Mouse (Mus musculus) cerebellum, adult 11 months (tissue): ENCODE measurements around the gene Nrxn3.
A peak's percentile ranks its signal among the peaks of the same experiment; 100 is the strongest.

Experiments
- DNase-seq: peaks from one replicate; pipeline ENCODE4 v3.0.0; 2022

Nrxn3 gene

DNA sequence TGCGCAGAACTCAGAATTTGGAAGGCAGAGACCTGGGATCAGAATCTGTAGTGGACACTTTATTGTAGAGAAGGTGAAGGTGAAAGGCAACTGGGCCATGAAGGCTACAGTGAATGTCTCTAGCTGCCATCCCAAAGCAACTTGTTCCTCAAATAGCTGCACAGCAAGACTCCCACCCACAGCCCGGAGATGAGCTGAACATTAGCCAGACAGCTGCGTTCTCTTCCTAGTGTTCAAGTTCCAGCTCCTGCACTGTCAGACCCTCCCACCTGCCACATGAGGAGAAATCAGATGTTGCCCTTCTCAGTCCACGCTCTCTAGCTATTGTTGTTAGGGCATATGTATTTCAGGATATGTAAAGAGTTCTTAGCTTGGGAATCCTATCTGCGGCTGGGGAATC lies 94.2 kb downstream of the Nrxn3 start:
- no peak for DNase-seq

DNA sequence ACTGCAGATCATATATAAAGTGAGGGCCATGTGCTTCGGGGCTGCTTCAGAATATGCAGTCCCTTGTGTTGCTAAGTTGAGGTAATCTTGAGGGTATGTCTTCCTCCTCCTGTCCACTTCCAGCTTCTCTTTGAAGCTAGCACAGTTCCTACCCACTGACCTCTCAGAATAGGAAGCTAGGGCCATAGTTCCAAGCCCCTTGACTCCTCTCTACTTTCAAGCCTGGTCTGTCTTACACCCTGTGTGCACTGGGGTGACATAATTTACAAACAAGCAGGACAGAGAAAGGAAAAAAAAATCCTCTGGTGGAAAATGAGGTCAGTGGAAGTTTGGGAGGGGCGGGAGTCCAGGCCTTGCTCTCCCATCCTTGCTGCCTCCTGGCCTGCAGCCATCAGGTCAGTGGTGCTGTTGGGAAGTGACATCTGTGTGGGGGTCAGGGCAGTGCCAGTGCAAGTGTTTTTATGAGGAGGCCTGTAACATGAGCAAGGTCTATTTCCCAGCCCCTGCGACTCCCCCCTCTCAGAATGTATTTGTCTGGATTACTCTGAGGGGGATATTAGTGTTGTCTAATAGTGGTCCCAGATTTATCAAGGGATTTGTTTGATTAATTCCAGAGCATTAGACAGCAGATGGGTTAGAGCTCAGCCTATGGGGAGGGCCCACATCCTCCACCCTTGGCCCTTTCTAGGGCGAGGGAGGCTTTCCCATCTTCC lies 96.1 kb downstream of the Nrxn3 start:
- peak; percentile 5 for DNase-seq

DNA sequence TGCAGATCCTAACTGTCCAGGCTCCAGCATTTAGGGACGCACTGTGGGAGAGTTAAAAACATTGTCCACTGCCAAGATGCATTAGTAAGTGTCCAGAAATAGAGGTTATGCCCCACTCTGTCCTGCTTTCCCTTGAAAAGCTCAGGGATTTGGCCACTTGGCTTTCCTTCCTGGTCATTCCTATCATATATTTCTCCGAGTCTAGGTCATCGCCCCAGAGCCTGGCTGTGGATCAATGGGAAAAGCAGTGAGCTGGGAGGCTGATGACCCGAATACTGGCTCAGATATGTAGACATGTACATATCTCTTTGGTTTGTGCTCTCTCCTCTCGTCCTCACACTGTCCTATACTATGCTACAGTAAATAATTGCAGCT lies 96.6 kb downstream of the Nrxn3 start:
- DNase-seq, result no peak

DNA sequence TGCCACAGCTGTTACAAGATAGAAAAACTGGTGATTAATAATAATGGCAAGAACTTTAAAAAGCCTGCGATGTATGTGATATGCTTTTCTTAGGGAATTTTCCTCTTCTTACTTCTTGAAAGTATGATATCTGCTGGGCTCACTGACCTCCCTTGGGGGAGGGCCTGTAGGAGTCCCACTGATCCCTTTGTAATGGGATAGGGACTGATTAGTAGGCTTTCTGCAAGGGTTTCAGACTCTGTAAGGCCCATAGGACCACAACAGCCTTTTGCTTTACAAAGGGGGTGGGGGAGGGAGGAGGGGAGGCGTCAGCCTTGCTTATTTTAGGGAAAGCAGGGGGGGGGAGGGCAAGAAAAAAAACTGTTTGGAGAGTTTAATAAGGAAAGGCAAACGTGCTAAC lies 97.5 kb downstream of the Nrxn3 start:
- no peak for DNase-seq

DNA sequence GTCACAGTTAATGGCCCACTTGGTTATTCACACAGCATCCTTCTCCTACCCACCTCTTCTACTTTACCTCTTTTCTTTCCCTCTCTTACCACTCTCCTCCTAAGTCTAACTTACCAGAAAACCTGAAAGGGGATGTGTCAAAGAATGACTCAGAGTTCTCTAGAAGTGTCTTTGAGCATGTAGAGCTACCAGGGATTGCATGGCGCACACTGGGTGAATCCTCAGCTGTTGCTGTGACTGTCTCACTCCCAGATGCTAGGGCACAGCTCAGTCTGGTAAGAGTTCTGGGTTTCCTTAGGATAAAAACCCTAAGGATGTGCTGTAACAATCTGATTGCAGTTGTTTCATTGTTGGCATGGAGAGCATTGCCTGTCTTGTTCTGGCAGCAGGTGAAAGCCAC lies 108.2 kb downstream of the Nrxn3 start:
- DNase-seq, result no peak

DNA sequence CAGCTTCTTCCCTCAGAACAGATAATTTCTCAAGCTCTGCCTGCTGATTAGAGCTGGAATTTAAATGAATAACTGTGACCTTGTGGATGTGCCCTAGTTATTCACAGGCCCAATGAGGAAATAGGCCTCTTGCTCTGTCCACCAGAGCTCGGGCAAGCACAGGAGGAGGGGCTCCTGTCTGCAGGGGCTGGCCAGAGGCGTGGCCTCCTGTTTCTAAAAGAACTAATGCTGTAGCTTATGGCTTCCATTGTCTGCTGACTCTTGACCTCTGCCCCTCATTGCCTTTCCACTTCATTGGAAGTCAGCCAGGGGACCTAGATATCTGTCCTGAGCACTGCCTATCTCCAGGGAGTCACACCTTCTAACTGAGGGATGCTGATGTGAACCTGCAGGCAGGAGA lies 113.1 kb downstream of the Nrxn3 start:
- no peak for DNase-seq

DNA sequence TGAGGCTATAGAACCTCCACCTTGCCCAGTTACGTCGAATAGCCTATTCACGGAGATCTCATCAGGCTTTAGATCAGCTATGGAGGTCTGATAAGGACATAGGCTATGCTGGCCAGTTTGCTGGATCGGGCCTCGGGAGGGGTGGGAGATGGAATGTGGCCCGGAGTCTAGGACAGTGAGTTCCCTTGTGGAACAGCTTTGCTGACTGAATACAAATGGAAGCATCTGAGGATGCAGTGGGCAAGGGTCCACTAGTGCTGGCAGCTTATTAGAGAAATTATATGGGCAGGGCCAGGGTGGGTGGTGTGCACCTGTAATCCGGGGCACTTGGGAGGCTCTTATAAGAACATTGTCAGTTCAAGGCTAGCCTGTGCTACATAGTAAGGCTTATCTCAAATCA lies 117.0 kb downstream of the Nrxn3 start:
- no peak for DNase-seq

DNA sequence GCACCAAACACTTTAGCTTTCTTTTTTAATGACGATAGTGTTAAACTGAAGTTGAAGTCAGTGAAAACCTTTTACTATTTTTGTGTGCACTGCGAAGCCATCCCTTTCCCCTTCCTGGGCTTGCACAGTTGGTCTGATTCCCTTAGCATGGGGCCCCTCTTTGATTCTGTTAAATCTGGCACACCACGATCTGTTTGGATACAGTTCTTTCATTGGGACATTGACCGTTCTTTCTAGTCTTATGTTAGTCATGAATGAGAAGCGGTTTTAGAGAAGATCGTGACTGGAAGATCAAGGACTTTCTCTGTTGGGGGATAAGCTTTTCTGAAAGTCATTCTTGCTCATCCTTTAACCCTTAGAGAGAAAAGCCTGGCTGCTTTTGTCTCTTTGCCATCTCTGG lies 118.7 kb downstream of the Nrxn3 start:
- no peak for DNase-seq

DNA sequence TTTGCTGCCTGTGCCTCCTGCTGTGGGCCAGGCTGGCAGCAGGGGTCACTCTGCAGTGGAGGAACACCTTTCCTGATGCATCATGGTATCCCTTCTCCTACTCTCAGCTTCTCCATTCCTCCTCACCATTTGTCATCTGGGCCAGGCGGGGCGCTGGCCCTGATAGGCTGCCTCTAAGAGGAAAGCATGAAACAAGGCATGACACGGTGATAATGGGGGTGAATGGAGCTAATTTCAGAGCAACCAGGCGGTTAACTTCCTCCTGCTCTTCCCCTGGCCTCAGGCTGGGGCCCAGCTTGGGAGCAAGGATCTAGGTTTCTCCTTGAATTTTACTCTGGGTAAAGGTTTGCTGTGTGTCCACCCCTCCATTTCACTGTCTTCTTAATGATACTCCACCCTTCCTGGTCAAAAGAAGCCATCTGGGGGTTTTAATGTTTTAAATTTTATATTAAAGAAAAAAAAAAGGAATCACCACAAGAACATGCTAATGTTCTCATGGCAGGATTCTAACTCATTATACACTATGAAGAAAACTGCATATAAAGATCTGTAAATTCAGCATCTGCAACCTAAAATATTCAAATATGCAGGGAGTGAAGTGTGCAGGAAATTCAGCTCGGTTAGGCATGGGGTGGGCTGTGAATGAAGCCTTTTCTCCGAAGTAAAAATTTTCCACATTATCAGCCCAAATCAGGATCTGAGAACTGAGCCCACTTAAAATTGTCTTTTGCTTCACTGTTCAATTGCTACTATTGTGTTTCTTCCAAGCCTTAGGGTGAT lies 127.9 kb downstream of the Nrxn3 start:
- no peak for DNase-seq

DNA sequence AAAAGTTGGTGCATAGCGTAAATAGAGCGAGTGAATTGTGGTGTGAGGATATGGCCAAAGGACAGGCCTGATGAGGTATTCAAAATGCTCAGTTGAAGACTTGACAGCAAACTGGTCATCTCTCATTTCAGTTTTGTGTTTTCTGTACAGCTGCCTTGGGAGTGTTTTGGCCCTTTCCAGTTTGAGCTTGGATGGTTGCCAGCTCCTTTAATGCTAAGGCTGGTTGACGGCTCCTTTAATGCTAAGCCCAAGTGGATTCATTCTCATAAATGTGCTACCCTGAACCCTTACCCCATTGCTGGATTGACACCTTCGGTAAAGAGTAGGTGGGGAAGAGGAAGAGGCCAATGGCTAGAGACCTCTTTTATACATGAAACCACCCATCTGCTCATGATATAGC lies 131.4 kb downstream of the Nrxn3 start:
- DNase-seq, result no peak

DNA sequence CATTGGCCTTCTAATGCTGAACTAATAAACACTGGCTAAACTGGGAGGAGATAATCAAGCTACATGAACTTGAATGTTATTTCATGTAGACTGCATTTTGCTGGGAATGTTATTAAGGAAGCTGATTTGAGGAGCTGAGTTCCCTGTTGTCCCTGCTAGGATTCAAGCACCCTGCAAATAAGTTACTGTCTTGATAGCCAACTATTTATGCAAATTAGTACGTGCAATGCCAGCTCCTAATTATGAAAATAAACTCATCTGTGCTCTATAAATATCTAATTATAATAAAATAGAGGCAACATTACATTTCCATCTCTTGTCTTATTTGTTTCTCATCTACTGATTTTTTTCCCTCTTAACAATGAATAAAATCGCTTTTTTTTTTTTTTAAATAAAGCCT lies 135.0 kb downstream of the Nrxn3 start:
- no peak for DNase-seq

DNA sequence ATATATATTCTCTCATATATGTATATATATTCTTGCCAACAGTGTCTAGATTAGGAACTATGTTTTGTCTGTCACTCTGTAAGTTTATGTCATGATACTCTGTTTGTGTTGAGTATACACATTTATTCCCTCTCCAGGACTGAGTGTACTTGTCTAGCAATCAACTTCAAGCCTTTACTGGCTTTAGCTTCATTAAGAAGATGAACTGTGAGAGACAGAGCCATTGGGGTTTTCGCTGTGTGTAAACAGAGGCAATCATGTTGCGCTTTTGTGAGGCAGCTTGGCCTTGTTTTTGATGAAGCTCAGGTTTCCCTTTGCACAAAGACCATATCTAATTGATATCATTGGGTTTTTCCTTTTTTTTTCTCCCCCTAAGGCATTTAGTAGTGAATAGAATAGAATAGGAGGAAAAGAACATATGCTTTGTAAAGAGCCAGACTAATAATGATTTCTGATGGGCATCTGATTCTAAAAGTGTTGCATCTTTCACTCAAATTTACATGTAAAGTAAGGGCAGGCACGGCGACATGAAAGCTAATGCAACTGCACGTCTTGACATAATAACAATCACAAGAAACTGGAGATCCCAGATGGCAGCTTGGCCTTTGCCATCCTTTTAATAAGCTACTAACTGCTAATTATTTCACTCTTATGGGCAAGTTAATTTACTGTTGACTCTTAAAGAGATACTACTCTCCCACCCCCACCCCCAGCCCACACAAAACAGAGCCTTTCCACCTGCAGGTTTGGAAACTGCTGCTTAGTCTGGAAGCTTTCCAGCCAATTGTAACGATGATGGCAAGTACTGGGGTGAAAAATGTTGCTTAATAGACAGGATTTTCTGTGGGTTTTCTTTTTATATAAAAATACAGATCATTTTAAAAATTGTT lies 137.0 kb downstream of the Nrxn3 start:
- no peak for DNase-seq

DNA sequence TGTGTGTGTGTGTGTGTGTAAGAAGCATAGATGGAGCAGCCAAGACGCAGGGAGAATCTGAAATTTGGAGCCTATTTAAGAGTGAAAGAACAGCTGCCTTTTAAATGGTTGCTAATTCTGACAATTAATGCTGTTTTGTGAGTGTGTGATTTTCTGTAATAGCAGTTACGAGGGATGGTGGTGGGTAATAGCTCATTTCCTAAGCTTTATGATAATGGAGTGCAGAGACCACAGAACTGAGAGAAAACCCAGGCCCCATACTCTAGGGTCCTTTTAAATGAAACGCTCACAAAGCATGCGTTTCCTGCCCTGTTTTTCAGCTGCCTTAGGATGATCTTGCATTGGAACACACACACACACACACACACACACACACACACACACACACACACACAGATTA lies 137.7 kb downstream of the Nrxn3 start:
- no peak for DNase-seq

DNA sequence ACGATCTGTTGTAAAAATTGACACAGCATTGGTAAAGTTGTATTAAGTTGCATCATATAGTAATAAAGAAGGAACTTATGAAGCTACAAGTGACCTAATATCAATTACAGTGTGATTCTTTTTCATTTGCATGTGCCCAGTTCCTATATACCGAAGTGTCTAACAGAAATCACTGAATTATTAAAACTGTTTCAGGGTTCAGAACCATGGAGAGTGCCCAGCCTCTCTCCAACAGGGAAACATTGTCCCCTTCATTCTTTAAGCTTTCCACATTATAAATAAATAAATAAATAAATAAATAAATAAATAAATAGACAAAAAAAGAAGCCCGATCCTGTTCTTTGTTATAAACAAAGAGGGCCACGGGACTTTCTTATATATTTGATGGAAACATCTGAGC lies 140.4 kb downstream of the Nrxn3 start:
- DNase-seq, result no peak

DNA sequence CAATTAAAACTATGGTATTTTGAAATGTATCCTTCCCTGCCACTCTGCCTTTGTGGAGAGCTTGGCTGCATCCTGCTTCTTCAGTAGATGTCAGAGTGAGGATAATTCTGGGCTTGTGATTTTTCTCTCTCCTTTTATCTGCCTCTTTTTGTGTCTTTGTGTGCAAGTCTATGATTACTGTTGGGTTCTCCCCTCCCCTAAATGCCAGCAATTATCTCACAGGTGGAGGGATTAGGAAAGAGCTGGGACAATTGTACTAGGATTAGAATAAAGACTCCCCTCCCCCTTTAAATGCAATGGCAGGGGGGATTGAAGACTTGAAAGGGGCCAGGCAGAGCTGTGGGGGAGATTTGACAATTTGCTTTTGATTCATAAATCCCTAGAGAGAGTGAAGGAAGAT lies 145.6 kb downstream of the Nrxn3 start:
- DNase-seq, result no peak

DNA sequence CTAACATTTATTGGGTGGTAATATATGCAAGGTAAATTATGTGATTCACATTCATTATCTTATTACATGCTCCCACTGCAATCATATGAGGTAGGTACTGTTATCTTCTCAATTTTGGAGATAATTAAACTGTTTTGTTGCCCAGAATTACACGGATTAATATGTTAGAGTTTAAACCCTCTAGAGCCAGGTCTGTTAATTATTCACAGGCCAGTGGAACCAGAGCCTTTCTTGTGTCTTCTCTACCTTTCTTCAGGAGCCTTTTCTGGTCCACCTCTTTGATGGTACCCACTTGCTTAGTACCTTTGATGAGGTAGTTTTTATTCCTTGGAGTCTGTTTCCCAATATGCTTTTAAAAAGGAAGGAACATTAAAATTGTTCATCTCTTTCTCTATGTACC lies 174.7 kb downstream of the Nrxn3 start:
- DNase-seq, result no peak

DNA sequence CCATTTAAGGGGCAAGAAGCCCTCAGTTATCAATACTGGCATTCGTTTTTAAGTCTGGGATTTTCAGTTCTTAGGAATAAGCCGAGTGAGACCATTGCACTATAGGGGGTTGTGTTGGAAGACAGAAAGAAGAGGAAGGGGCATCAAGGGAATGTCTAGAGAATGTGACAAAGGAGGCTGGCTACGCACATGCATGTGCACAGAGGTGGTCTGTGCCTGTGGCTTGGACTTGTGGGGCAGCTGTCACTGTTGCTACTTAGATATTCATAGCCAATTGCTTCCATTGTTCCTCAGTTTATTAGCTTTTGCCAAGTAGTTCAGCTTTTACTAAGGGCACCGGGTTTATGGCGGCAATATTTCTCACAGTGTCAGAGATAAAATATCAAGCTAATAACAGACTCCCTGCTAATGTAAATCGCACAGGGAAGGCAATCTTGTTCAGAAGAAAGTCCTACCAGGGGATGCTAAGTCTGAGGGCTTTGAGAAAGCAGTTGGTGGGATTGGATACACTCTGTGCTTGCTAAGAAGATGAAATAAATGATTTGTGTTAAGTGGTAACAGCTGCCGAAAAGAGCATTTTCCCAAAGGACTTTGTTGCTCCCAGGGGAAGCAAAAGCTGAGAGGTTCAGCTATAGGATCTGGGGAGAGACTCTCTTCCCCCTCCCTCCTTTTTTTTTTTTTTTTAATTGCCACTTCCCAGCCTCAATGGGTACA lies 177.5 kb downstream of the Nrxn3 start:
- DNase-seq, result no peak

DNA sequence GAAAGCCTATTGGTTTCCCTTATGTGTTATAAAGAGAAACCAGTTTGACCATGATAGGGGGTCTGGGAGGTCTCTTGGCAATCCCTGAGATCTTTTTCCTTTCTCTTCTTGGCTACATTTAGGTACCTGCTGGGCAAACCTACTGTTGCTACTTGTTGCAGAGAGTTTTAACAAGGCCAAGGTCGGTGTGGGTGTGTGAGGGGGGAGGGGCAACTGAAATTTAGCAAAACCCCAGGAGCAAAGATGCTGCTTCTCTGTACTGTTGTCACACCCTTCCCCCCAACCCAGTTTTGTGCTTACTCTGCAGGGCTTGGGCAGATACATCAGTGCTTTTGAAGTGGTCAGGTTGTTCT lies 178.0 kb downstream of the Nrxn3 start:
- no peak for DNase-seq

DNA sequence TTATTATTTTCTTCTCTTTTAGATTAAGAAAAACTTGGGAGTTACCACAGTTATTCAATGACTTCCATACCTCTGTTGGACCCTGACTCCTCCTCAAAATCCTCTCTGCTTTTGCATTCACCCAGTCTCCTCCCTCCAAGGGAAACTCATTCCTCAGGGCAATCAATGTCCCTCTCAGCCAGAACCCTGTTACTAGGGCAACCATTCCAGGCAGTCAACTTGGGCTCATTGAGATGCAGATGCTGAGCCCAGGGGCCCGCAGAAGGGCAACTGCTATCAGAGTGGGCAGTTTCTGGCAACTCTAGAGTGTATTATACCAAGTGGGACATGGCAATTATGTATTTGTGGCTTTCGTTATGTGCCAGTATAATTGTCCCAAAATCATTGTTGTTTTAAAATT lies 188.1 kb downstream of the Nrxn3 start:
- DNase-seq, result no peak

DNA sequence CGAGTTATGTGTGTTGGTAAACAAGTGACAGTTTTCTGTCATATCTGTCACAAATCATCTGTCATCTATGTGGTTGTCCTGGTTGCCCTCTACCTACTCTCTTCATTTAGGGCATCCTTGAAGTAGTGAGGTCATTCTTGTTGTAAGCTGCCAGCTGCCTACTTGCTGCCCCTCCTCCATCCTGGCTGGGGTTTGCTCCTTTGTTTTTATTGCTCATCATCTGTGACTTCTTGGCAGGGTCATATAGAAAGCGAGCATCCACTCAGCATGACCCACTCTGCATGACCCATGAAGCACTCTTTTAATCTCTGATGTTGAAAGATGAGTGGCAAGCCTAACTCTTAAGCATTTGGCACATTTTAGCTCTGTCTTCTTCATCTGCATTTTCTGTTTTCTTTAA lies 194.1 kb downstream of the Nrxn3 start:
- no peak for DNase-seq

DNA sequence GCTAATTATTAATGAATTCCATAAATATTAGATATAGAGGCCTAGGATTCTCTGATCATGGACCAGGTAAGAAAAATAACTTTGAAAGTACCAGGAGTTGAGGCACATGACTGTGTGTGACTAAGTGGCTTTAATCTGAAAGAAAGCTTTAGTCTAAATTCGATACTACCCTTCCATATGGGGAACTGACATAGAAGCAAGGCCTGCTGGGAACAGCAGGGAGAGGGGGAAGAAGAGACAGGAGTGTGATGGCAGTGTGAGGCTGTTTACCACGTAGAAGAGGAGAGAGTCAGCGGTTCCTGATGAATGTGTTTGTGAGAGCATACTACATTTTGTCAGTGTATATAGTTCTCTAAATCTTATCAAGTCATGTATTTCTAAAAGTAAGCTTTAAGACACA lies 202.2 kb downstream of the Nrxn3 start:
- no peak for DNase-seq

DNA sequence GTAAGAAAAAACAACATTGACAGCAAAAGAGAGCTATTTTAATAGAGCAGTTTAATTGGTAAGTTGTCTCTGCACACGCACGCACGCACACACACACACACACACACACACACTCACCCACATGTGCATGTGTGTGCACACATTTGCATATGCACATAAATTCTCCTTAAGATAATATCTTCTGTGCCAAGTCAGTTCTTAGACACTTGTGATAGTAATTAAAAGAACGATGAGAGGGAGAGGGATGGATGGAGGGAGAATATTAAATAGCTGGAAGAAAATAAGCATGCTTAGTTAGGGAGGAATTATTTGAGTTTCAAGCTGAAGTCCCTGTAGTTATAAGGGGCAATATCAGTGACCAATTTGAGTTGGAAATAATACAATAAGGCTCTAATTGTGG lies 203.6 kb downstream of the Nrxn3 start:
- no peak for DNase-seq

DNA sequence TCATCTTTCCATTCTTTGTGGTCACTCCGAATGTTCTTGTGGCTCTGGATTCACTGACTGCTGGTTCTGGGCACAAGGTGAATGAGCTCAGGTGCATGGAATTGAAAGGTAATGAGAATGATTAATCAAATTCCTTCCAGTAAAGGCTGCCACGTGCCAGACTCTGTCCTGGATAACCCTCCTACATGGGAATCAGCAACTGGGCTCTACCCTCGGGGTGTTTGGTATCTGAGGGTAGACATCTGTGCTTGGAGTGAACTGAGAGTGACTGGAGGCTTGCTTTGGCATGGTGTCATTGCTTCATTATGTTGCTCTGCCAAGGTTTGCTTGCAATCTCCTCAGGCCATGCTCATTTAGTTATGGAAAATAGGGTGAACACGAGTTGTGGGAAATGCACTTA lies 209.0 kb downstream of the Nrxn3 start:
- DNase-seq, result peak; percentile 3
